Mouse (Mus musculus) kidney, adult 9 months (tissue): ENCODE data around the gene Ryr2.
"Not testable (repeated sequence)": the region's sequence is repeated elsewhere in the genome, so short reads cannot be mapped to it uniquely, and the experiment has no call there.

Experiments used
- DNase-seq: peaks from one replicate; pipeline ENCODE4 v3.0.0; 2022

Ryr2 gene

DNA sequence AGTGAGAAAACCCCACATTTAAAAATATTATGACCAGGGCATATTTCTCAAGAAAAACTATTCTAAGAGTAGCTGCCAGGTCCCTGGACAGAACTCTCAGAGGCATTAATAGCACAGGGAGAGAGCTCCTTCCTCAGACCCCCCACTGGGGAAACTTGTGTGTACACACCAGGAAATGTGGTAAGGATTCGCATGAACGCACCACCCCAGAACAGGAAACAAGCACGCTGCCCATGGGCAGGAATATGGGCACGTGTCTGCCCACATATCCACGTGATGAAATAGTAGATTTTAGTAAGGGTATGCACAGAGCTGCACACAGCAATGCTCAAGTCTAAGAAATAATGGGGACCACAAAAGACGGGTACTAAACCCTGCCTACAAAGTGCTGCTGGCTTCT lies 72.8 kb downstream of the Ryr2 start:
- no peak for DNase-seq

DNA sequence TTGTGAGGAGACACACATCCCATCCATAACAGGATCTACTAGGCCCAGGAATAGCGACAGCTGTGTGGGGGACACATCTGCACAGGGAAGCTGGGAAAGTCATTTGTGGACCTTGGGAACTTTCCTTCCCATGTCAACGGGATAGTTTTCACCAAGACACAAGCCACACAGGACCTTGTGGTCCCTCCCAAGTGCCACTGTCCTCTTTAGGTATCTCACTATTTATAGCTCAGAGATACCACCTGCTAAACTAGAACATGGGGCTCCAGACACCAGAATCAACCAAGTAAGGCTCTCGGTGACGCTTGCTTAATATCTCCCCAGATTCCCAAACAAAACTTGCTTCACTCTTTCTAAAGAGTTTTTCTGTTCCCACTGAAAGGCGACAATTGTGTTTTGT lies 73.5 kb downstream of the Ryr2 start:
- DNase-seq: no peak

DNA sequence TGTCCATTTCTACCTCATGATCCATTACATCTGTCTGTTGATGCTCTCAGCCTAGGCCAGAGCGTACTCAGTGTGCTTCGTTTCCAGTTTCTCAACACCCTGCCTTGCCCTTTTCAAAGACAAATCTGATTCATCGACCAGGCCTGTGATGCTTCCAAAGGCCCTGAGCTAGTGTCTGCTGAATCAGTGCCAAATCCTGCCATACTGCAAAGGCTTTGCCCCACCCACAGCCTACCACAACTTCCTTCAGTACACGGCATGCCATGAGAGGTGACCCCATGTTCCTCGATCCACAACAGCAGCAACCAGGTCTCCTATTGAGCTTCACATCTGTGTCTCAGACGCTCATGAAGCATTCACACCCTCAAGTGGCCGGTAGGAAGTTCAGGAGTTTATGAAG lies 76.9 kb downstream of the Ryr2 start:
- DNase-seq: no peak

DNA sequence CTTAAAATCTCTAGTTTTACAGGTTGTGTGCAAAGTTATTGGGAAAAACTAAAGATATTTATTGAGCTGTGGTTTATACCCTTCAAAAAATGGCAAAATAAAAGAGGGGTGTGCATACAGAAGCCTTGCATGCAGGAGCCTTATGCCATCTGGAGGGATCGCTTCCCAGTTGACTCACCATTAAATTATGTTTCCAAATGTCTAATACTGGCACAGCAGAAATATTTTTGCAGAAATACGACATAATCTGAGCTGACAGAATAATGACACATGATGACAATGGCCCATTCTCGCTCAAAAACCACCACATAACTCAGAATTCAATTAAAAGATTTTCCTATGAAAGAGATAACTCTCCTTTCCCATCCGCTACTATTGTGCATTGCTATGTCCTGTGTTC lies 77.4 kb downstream of the Ryr2 start:
- no peak for DNase-seq

DNA sequence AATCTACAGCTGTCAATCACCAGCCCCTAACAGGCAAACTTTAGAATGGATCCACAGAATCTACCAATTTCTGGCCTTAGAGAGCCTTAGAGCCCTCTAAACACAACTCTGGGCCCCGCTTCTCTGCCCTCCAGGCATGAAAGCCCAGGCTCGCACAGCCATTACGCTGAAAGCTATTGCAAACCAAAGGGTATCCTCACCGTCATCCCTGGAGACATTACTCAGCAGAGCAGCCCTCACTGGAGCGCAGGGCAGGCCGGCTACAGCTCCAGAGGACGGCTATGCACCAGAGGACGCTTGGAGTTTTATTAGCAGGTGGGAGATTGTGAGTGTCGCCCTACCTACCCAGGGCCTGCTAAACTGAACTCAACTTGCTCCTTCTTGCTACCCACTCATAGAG lies 88.7 kb downstream of the Ryr2 start:
- no peak for DNase-seq

DNA sequence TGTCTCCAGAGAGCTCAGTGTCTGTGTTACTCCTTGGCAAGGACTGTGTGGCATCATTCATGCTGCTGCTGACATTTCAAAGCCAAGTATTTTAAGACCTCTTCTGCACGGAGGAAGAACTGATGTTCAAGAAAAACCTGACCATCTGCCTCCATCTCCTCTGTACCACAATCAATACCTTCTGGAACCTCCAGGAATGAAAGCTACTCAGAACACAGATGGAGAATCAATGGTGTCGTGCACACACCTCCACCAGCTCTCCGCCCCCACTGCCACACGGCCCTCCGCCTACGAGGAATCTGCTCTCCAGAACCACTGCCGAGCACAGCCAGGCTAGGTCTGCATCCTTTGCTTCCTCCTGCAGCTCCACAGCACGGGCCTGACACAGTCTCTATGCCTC lies 92.8 kb downstream of the Ryr2 start:
- no peak for DNase-seq

DNA sequence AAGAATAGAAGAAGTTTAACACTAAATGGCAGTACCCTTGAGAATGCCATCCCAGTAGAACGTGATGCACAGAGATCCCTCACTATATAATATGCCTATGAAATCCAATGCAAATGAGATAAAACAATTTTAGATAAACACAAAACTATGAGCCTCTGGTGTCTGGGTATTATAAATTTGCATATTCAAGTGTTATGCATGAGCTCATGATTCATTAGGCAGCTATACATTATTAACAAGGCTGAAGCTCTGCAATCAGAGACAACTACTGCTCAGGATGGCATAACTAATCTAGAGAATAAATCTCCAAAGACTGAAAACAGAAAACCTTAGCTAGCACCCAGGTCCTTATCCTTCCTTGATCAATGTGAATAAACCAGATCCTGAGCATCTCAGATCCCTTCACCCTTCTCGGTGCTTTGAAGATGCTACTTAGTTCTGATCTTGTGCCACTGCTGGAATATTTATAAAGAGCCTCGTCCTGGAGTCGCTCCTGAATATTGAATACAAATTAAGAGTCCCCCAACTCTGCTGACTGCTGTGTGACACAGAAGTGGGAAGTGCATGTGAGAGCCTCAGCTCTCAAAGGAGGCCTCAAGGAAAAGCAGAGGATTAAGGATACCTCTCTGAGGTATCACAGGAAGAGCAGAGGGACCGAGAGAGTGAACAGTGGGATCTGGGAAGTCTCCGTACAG lies 97.6 kb downstream of the Ryr2 start:
- DNase-seq: no peak

DNA sequence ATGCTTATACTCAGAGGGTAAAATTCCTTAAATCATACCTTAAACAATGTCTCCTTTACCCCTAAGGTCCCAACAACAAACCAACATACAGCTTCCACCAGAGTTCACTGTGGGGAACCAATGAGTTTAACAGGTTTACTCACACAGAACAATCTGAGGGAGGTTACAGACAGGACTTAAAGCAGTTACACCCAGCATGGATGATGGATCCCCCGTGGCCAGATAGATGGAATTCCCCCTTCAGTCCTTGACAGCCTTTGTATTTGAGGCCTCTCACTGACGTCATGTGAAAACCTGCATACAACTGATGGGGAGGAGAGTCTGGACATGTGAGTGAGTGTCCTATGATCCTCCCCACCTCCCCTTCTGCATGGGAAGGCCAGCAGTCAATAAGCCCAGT lies 99.2 kb downstream of the Ryr2 start:
- no peak for DNase-seq

DNA sequence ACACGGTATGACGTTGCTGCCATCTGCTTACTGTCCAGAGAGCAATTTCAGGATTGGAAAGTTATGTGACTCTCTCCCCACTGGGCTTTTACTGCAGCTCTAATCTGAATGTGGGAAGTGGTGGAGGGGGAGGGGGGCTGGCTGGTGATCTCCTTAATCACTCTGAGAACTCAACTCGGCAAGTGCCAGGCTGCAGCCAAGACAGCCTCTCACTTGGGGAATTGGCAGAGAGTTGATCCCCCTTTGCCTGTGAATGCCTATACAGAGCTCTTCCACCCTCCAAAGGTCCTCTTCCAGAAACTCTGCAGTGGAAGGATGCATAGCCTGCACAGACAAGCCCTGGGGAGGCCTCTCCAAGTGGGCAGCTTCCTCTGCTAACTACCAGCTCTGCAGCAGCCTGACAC lies 104.9 kb downstream of the Ryr2 start:
- no peak for DNase-seq

DNA sequence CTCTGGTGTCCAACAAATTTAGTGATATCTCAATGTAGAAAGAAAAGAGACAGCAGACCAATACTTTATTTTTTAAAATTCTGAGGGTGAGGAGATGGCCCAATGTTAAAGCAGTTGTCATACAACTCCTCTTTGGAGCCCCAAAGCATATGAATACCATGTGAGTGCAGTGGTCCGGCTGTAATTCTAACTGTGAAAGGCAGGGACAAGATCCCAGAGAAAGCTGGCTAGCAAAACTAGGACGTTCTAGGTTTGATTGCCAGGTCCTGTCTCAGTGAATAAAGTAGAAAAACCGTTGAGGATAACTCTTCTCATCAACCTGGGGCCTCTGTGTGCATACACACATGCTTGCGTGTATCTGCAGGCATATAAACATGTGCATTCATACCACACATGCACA lies 106.9 kb downstream of the Ryr2 start:
- no peak for DNase-seq

DNA sequence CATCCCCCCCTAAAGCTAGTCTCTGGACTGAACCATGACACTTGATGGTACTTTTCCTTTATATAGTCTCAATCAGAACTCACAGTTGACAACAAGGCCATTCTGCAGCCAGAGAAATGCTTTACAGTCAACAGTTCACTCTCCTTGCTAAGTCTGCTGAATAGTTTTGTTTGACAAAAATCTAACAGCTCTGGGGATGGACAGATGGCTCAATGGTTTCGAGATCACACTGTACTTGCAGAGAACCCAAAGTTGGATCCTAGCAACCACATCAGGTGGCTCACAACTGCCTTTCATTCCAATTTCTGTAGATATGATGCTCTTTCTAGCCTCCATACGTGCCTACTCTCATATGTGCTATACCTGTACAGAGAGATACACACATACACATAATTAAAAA lies 109.4 kb downstream of the Ryr2 start:
- DNase-seq: no peak

DNA sequence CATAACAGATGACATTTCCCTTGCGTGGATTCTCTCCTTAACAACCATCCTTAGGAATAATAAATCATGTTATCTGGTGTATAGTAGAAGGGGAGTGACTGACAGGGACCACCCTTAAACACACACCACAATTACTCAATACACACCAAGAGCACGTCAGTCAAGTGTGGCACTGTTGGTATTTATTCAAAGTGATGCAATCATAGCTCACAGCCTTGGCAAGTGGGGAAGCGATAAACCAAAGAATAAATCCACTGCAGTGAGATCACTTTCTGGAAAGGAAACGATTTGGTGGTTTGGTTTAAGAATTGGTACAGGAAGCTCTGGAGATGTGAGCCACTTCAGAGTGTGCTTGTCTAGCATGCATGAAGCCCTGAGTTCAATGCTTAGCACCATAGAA lies 119.2 kb downstream of the Ryr2 start:
- no peak for DNase-seq

DNA sequence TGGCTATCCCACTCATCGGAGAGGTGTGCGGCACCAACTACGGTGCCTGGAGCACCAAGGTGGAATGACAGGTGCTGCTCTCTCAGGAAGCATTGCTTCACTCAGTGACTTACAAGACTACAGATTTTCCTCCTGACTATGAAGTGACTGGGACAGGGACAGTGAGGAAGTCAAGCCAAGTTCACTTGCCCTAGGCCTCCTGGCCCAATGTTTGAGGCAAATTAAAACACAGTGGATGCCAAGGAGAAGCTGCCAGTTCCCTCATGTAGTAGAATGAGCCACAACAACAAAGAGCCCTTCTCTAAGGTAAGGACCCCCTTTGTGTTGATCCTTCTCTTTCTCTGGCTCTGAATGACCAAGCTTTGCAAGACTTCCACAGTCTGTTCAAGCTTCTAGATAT lies 121.7 kb downstream of the Ryr2 start:
- no peak for DNase-seq

DNA sequence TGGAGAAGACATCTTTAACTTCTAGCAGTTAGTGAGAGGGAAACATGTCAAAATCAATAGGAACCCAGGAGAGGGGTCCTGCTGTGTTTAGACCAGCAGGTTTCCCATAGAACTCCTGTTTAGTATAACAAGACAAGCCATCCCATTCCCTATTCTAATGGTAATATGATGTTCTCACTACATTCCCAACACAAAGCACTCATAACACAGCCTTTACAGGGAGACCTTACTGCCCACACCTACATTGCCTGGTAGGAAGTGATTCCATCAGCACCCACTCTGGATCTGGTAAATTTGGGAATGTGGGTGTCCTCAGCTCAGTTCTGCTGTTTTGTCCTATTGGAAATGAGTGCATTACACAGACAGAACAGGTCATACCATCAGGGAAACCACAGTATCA lies 127.7 kb downstream of the Ryr2 start:
- DNase-seq: no peak

DNA sequence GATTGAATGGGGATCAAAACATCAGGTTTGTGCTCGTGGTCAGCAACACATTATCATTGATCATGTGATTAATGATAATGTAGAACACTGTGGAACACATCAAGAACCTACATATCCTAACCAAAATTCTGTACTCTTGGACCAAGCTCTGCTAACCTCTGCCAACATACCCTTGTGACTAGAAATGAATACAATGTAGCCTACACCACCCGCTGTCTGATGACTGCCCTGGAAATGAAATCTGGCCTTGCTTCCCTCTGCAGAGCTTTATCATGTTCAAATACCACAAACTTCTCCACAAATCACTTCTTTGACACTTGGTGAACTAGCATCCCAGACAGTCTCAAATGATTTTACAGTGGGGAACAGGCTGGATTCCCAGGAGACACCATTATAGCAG lies 128.4 kb downstream of the Ryr2 start:
- no peak for DNase-seq

DNA sequence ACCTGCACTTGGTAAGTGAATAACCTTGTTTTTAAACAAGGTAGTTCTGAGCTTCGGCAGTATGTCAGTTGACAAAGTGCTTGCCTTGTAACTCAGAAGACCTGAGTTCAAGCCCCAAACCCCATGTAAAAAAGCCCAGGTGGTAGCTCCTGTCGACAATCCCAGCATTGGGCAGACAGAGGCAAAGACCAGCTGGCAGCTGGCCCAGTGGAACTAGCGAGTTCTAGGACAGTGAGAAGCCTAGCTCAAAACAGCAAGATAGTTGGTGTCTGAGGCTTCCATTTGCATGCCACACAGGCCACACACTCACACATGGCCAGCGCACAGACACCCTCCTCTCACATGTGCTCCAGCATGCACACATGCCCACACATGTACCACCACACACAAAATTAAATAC lies 129.1 kb downstream of the Ryr2 start:
- no peak for DNase-seq

DNA sequence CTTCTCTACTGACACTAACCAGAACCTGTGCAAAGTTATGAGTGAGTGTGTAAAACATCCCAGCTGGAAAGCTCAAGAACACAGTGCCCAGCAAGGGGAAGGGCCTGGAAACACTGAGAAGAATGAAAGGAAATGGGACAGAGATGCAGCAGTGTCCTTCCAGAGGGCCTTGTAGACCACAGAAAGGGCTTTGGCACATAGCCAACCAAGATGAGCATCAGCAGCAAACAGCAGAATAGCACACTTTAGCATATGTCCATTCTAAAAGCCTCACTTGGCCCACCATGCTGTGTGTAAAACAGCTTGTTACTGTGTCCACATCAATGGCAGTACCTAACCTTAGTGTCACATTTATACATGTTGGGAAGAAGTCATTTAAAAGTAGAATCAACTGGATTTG lies 142.4 kb downstream of the Ryr2 start:
- DNase-seq: no peak

DNA sequence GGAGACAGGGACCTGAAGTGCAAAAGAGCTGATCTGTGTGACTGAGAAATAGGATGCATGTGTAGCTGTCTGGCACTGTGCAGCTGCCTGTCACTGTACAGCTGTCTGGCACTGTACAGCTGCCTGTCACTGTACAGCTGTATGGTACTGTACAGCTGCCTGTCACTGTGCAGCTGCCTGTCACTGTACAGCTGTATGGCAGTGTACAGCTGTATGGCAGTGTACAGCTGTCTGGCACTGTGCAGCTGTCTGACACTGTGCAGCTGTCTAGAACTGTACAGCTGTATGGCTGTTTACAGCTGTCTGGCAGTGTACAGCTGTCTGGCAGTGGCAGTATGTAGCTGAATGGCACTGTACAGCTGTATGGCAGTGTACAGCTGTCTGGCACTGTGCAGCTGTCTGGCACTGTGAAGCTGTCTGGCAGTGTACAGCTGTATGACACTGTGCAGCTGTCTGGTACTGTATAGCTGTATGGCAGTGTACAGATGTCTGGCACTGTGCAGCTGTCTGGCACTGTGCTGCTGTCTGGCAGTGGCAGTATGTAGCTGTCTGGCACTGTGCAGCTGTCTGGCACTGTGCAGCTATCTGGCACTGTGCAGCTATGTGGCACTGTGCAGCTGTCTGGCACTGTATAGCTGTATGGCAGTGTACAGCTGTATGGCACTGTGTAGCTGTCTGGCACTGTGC lies 147.1 kb downstream of the Ryr2 start:
- DNase-seq: no peak

DNA sequence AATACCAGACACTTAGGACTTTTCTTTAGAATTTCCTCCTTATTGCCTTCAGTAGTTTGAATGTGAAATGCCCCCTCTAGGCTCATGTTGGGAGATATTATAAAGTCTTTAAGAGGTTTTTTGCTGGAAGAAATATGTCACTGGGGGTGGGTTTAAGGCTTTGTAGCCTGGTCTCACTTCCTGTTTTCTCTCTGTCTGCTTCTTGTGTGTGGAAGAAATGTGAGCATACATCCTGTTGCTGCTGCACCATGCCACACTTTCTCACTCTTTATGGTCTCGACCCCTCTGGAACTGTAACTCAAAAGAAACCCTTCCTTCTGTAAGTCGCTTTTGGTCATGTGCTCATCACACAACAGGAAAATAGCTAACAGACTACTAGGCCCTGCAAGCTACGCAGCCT lies 147.9 kb downstream of the Ryr2 start:
- no peak for DNase-seq

DNA sequence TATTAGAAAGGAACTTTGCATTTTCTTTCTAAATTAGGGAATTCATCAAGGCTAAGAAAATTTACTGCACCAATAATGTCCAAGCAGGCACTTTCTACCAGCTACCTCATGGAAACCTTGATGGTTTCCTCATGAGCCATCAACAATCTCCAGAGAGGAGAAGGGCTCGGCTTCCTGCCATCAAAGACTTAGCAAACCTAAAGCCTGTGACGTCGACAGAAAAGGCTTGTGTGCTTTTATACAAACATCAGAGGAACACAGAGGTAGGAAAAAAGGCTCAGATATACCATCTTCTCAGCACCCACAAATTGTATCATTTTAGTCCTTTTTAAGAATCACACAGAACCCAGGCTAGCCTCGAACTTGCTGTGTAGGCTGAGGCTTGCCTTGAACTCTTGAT lies 148.5 kb downstream of the Ryr2 start:
- DNase-seq: no peak

DNA sequence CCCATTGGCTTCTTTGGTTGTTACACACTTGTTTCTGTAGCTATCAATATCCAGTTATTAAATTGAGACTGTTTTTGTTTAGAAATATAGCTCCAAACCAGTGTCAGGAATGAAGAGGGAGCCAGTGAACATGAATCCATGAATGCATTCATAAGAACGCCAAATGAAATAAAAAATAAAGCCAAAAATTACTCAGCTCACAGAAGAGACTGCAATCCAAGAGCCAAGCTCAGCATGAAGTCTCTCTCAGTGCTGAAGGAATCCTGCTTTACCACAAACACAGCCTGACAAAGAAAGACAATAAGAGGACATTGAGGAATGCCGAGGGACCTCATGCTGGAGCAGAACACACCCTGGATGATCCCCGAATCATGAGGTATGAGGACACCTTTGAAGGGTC lies 154.8 kb downstream of the Ryr2 start:
- DNase-seq: no peak

DNA sequence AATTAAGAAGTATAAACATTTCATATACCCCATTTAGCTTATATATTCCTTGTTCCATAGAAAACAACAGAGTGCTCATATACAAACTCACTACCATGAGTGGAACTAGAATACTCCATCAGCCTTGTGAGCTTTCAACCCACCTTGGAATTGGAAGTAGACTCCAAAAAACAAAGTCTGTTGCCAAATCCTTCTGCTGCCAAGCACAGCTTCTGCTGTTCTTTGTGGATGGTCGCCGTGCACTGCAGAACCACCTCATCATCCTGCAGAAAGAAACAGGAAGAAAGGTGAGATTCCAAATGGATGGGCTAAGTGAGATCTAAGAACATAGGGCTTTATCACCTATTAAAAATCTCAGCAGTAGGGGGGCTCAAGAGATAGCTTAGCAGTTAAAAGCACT lies 161.0 kb downstream of the Ryr2 start:
- DNase-seq: no peak

DNA sequence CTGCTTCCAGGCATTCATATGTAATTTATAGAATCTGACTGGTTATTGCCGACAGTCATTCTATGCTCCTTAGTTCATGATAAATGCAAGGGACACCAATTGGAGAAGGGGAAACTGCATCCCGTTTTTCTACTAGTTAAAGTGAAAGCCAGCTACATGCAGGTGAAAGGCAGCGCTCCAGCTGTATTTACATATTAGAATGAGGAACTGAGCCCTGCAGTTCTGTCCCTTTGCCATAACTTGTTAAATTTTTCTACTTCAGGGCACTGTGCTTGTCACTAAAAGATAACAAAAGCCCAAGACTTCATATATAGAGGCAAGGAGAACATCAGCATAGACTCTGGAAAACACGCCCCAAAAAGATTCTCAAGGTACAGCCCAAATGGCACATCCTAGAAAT lies 165.0 kb downstream of the Ryr2 start:
- no peak for DNase-seq

DNA sequence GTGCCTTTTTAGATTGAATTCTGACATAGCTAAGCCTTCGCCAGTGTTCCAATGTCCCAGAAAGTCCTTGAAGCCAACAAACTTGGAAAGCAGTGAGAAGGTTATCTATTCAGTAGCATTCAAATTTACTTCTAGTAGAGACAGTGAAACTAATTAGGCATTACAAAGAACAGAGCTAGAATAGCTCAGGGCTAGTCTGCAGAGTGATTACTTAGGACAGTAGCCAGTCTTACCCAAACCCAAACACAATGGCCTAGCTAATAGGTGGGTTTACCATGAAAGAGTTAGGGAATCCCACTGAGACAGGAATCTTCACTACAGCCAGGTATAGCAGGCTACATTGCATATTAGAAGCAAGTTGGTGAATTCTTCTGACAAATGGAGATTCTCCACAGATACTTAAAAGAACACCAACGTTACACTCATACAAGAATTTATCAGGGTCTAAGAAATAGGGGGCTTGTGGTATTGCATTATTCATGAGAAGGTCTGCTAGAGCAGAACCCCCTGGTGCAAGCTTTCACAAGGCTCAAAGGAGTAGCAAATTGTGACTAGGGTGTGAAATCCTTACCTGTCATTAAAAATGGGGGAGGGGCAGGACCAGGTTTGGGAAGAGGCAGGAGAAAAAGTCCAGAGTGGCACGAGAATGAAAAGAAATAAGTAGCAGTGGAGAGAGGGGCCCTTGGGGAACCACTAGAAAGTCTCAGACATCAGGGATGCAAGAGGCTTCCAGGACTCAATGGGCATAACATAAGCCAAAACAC lies 172.3 kb downstream of the Ryr2 start:
- DNase-seq: not testable (repeated sequence)
